Mouse (Mus musculus): ENCODE data around the gene Plb1.

DNA sequence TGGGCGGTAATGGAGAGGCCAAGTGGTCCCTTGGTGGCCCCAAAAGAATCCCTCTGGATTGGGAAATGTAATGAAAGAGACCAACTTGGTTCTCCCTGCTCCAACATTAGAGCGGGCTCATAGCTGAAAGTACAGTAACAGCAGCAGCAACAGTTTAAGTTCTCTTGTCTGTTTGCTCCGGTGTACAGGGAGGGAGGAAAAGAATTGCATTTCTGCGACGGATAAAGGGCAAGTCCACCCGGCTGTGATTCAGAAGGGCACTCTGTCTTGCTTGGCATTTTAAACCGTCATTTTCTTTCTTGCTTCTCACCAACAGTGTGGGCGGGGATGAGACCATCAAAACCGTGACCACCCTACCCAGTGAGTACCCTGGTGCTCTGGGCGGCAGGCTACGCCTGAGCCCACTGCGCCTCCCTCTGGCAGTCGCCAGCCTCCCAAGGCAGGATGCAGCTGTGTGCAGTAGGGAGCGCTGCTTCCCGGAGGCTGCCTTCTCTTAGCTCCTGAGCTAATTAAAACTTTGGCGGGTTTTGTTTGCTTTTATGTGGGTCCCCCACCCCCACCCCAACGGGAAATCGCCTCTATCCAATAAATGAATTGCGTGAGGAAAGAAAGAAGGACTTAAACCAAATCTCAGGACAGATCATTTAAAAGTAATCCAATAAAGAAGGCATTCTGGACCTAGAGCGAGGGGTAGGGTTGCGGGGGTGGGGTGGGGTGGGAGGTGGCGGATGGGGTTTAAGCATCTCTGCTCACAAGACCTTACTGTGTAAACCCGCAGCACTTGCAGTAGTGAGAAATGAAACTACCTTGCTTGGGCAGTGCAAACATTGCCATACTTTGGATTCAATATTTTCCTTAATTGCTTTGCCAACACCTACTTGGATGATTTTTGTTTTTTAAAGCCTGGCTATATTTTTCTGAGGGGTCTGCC is 70.7 kb downstream of the Plb1 start:
- no peak for TF ChIP-seq POLR2A (IDR thresholded peaks at IDR 0.05; ENCODE audit: borderline replicate concordance, low read depth, low read length)
- TF ChIP-seq CTCF (IDR thresholded peaks at IDR 0.05; ENCODE audit: low read depth, low read length): no peak
